Mouse (Mus musculus) layer of hippocampus, postnatal 36 days (tissue): ENCODE measurements around the gene Nsmce1. TPM values are rescaled to one million over a fixed set of nuclear protein-coding genes. Genes with fewer than 3 reads are reported as not detected.

ENCODE experiments used
- DNase-seq, 2 experiments: peaks; one replicate each; pipeline ENCODE4 v3.0.0; 2022
- total RNA-seq, 2 experiments: library from RNA; stranded (reverse); gene quantifications; 2 replicates each; pipeline ENCODE4 v1.2.3; 2021

Gene Nsmce1
- total RNA-seq, result 10 to 100 TPM; 14.8 to 18.1 TPM

DNA sequence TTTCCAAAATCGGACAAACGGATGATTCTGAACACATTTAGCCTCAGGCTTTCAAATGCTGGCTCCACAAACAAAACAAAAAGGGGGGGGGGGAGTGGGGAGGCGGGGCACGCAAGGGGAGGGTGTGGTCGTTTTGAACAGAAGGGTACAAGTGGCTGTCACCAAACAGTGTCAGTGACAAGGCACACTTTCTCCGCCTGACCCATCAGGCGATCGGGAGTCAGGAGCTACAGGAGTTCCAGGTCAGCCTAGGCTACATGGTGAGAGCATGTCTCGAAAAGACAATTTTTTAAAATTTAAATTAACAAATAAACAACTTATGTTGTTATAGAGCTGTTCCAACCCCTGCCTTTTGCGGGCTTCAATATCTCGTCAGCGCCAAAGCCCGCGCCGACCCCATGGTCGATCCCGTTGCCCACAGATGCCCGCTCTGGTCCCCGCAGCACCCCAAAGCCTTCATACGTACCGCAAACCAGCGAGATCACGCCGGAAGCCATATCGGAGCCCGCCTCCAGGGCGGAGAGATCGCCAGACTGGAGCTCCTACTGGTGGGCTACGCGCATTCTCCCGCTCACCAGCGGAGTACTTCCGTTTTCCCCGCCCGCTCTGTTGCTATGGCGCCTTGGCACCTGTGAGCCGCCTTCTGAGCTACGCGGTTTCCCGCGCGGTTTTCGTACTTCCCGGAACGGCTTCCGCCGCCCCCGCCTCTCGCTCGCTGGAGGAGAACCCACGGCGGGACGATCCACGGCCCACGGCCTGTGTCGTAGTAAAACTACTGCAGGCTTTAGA, at the start of gene Nsmce1:
Gene Nsmce1 (minus strand): TSS at position 650 of the 789 bp plus-strand sequence.
- peak; percentile 93 to 96 for DNase-seq

DNA sequence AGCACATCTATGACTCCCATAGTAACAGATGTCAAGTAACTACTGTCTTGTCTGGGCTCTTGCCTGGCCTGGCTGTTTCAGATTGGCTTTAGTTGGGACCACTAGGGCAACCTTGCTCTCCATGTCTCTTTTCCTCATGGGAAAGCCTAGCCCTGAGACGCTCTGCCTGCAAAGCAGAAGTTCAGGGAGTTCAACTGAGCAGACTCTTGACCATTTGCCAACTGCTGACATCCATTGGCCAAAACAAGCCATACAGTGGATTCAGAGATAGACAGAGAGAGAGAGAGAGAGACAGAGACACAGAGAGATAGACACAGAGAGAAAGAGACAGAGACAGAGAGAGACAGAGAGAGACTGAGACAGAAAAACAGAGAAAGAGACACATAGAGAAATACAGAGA, 49.6 kb upstream of the Nsmce1 start:
- DNase-seq, result no peak

DNA sequence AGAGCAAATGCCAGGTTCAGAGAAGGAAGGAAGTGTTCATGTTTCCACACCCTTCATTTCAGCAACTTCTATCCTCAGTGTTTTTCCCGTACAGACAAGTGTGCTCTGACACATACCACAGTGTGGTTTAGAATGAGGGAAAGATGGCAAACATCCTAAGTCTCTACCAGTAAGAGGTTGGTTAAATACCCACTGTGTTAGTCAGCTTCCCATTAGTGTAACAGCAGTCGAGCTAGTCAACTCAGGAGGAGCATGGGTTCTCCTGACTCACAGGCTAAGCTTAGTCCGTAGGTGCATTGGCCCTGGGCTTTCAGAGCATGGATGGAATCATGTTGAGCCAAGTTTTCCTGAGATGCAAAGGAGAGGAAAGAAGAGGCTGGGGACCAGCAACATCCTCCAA, 48.0 kb upstream of the Nsmce1 start:
- no peak for DNase-seq

DNA sequence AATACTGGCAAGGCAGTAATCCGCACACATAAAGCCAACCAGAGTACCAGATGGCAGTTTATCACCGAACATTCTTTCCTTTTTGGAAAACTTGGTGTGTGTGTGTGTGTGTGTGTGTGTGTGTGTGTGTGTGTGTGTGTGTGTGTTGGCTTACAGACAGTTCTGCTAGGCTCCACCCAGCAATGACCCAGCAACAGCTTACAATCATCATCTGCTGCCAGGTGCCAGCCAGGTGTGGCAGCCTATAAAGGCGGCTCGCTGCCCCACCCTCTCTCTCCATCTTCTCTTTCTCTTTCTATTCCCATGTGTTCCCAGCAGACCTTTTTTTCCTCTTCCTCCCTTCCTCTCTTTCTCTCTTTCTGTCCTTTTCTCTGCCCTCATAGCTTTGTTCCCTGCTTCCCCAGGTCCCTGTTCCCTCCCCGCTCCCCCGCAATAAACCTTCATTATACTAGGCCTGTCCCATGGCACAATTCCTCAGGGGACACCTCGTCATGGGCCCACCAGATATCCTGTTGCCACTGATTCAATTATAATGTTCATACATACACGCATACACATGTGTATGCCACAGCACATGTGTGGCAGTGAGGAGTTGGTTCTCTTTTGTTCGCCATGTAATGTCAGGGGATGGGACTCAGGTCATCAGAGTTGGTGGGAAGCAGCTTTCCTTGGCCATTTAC, 36.6 kb upstream of the Nsmce1 start:
- DNase-seq, result no peak

DNA sequence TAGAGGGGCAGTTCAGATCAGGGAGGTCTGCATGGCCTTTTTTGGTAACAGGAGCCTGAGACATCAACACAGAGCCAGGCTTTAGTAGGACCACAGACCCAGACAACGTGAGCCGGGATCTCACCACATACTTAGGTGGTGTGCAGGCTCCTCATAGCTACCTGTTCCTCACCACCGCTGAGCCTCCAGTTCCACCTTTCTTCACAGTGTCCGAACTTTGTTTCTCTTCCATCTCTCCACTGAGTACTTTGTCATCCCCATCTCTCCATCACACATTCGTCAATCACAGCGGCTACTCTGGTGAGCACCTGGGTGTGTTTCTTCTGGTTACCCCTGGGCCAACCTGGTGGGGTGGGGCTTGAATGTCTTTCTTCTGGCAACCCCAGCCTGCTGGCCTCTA, 35.8 kb upstream of the Nsmce1 start:
- no peak for DNase-seq

DNA sequence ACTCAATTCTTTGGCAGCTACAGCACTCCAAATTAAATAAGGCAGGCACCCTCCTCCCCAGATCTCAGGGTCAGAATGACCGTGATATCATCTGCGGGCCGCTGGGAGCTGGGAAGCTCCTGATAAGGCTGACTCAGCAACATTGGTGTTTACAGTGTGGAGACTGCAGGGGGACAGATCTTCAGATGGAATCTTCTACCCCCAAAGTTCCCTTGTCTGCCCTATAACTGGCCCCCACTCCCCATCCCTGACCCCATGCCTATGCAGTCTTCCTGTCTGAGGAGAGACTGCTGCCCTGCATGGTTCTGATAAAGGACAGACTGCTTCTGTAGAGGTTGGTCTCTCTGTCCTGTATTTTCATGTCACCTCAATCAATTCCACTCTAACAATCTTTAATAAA, 31.7 kb upstream of the Nsmce1 start:
- DNase-seq, result no peak

DNA sequence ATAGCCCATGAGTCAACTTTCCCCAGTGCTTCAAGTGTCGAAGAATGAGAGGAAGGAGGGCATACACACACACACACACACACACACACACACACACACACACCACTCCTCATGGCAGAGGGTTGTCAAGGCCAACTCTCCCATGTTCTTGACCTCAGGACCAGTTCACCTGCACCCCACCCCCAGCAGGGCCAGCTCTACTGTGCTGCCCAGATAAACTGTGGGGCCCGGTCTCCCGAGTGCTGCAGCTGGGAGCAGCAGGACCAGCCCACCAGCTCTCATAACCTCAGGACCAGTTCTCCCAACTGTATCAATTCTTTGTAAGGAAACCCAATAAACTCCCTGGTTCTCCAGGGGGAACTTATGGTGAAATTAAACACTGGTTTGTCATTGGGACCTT, 28.3 kb upstream of the Nsmce1 start:
- DNase-seq, result no peak

DNA sequence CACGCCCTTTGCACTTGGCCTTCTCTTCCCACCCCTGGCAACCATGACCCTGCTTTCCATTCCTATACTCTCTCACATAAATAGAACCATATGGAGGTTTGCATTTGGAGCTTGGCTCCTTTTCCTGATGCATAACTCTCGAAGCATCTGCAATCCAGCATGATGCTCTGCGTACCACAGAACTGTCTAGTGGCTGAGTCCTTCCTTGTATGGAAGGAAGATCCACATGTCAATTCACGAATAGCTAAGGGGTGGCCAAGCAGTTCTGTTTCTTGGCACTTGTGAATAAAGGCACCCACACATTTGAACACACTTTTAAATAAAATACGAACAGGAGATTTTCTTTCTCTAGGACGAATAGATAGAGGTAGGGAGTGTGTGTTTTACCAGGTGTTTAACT, 26.1 kb upstream of the Nsmce1 start:
- no peak for DNase-seq

DNA sequence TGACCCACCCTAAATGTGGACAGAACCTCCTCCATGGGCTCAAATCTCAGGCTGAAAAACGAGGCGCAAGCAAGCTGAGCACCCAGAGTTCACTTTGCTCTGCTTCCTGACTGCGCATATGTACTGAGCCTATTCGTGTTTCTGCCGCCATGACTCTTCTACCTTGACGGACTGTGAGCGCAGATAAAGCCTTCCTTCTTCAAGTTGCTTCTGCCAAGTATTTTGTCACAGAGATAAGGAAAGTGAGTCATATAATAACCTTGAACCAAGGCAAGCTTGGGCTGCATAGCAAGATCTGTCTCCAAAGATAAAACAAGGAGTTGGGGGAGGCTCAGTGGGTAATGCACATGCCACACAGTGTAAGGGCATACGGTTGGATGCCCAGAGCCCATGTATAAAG, 25.3 kb upstream of the Nsmce1 start:
- no peak for DNase-seq

DNA sequence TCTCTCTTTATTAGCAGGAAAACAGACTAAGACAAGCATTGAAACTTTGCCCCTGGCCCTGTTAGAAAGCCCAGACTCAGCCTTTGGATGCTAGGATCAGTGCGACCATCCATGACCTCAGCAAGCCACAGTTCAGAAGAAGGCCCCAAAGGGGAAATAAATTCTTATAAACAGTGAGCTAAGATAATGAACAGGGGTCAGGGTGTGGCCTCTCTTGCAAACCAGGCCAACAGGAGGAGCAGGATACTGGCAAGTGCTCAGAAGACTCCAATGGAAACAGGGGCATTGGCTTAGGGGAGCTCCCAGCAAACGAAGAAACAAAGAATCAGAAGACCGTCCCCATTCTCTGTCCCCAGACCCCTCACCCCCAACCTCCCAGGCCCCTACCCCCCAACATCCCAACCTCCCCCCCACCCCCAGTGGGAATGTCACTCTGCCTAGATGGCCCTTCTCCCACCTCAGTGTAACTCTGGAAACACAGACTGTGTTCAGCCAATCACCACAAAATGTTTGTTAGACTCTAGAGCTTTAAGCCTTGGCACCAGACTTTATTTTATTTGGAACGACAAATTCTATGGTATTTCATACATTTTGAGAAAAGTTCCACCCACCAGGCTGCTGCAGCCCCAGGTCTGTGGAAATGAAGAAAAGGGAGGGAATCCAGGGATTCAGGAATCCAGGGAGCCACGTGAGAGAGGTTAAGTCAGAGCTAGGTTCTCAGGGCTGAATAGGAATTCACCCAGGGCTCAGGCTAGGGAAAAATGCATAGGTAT, 23.9 kb upstream of the Nsmce1 start:
- no peak for DNase-seq

DNA sequence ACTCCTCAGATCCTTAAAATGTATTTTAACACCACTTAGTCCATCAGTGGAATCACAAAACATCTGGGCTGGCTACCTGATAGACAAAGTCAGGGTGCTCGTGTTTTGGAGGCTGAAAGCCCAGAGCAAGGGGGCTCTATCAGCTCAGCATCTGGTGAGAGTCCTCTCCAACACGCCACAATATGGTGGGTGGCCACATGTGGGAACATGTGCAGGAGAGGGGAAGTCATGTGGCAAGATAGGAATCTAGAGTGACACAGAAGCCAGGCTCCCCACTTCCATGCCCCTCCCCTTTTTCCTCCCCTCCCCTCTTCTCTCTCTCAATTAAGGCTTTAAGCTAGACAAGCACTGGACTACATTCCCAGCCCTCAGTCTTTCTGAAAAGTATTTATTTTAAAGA, 20.5 kb upstream of the Nsmce1 start:
- DNase-seq, result no peak

DNA sequence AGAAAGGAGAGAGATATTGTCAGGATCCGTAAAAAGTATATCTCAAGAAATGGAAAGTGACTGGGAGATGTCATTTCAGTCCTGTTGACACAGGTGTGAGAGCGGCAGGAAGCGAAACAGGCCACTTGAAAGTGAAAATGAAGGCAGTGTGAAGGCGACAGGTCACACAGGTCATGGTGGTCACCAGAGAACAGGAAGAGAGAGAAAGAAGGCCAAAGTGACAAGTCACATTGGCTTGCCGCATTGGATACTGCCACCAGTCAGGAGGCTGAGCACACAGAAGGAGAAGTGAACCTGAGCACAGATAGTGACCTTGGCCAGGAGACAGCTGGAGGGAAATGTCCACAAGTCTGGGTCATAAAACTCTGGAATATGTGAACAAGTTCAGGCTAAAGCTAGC, 20.0 kb upstream of the Nsmce1 start:
- no peak for DNase-seq

DNA sequence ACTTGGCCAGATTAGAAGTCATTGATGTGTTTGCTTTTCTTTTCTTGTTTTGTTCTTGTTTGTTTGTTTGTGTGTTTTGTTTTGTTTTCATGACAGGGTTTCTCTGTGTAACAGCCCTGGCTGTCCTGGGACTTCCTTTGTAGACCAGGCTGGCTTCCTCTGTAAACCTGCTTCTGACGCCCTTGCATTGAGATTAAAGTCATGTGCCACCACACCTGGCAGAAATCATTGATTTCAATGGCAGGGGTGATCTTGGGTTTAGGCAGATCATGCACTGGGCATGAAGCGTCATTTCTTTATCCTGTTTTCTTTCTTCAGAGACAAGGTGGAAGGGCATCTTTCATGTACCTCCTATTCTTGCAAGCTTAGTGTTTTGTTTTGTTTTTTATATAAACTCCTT, 15.9 kb upstream of the Nsmce1 start:
- no peak for DNase-seq

DNA sequence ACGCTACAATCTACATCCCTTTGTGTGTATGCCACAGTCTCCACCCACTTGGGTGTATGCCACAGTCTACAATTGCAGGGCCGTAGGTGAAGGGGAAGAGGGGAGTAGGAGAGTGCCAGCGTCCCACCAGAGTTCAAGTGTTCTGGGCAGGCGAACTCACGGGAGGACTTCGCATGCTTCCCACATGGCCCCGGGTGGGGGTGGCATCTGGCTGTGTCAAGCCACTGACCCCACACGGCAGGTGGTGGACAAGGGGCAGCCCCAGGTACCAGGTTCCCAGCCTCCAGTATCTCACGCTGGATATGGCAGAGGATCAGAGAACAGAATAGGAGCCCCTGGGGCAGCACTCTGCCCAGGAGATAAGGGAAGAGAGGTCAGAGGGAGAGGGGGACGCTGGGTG, 14.2 kb upstream of the Nsmce1 start:
- no peak for DNase-seq

DNA sequence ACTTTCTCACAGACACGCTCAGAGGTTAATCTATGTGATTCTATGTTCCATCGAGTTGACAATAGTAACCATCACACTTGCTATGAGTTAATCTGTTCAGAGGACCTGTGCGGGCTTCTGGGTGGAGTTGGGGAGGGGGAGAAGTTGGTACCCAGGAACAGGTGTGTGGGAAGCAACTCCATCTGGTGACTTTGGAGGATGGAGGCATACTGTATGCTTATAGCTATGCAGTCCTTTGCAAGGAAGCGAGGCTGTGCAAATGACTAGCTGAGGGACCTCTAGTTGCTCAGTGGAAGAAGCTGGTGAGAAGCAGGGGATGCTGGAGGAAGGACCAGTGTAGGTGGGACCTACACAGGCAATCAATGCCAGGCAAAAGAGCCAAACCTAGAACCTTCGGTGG, 13.2 kb upstream of the Nsmce1 start:
- DNase-seq, result peak in 1 of 2 experiments; percentile 12

DNA sequence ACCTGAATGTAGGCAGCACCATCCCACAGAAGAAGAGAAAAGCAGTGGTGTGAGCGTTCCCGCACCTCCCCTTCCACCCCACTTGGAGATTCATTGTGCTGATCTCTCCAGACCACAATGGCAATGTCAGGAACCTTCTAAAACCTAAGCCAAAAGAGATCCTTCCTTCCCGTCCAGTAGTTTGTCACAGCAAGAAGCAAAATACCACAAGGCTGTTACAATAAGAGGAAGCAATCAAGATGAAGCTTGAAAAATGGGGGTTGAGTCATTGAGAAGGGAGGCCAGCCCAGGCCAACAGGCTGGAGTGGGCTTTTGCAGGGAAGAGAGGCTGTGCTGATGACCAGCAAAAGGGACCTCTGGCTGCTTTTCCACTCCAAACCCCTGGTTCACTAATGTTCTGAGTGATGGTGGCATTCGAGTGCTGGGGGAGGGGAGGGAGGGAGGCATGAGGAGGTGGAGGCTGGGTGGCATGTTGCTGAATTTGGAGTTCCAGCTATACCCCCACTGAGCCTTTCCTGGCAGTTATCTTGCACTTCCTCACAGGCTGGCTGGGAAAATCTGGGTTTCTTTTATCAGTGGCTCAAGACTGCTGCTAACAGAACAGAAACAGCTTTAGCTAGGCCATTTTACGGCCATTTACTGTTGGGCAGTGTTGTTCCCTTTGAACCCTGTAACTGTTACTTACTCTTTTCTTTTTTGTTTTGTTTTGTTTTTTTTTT, 12.1 kb upstream of the Nsmce1 start:
- no peak for DNase-seq

DNA sequence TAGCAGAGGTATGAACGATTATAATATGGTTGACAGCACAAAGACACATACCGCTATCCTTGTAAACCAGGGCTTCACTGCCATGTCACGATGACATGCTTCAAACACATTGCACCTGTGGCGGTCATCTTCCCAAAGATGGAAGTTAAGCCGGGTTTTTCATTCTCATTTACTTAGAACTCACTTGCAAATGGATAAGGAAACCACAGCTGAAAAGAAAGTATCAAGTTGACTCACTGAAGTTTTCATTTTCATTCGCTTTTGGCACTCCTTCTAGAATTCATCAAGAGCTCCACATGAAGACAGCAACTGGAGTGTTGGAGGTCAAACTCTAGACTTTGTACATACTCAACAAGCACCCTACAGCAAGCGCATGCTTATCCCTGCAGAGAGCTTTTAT, 9.5 kb upstream of the Nsmce1 start:
- no peak for DNase-seq

DNA sequence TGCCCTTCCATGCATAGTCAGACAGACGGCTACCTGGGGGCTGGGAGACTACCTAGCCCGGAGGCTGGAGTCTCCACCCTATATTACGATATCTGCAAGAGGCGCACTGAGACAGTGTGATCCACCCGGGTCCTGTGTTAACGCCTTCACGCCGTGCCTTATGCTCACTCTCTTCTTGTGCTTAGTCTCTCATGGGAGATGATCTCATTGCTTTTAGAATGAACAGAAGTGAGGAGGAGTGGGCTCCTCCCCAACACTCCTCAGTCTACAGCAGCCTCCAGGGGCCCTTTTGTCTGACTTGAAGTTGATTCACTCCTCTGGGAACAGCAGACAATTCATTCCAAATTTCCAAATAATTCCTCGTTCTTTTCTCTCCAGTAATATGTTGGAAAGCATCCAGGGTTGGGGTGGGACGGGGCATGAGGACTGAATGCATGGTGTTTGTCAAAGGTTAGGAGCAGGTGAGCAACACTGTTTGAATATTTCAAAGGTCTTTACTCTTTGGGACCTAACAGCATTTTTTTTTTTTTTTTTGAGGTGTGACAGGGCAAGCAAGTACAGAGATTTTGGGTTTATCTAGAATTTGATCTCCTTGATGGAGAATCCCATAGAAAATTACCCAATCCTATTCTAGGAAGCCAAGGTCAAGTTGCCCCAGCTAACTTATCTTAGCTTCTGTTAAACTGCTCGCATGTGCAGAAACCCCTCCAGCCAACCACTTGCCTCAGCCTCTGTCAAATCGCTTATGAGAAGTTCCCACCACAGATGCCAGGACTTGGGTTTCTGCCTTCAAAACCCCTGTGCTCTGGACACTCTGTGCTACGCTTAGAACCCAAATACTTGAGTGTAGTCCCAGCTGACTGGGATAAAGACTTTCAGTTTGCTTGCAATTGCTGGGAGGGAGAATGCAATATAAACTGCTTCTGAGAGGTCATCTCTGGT, 8.8 kb upstream of the Nsmce1 start:
- DNase-seq, result peak; percentile 13 to 22

DNA sequence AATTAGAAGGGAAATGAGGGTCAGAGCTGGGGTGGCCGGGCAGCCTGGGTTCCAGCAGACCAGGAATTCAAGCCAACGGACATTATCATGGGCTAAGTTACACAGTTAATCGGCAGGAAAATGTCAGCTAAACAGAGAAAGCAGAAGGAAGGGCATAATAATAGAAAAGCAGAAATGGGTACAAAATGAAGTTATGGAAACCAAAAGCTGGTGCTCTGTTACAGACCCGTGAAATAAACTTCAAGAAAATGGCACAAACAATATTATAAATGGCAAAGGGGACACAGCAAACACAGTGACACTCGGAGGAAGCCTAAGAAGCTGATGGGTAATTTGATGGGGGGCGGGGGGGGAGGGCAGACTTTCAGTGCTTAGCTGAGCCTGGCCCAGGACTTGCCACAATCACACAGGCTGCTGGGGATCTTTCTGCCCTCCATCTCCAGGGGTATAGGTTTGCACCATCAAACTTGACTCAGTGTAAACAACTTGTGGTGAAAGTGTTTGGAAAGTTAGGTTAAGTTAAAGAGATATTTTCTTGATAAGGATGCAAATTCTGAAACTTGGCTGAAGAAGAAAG, 4.6 kb upstream of the Nsmce1 start:
- no peak for DNase-seq

DNA sequence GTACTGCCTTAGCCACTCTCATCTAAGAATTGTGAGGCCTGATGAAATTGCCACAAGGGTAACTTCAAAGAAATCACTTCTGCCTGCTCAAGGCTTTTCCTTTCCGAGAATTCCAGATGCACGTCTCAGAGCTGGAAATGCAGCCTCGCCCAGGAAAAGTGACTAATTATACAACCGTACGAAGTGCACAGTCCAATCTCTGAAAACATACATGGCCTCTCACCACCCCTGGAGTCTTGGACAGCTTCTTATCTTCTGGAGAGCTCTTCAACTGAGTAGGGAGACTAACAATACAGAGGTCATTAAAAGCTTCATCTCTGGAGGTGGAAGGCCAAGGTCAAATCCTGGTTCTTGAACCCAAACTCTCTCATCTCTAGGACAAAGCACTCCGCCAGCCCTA, 1.2 kb upstream of the Nsmce1 start:
- no peak for DNase-seq

DNA sequence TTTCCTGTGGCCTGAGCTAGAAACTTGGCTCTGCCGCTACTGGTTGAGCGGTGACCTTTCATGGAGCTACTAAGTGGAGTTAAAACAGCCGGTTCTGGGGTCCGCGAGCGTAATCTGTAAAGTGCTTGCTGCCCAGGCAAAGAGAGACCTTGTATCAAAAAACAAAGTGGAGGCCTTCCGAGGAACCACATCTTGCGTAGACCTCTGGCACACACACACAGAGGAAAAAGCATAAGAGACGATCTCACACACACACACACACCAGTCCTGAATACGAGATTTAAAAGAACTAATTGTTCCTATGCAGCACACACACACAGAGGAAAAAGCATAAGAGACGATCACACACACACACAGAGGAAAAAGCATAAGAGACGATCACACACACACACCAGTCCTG, 364 bp upstream of the Nsmce1 start:
- no peak for DNase-seq
